Mouse (Mus musculus): ENCODE measurements around the gene Pglyrp2. TPM values are rescaled to one million over a fixed set of nuclear protein-coding genes. Genes with fewer than 3 reads are reported as not detected.

Gene Pglyrp2
- polyA plus RNA-seq, 1 experiment, result 202 TPM

DNA sequence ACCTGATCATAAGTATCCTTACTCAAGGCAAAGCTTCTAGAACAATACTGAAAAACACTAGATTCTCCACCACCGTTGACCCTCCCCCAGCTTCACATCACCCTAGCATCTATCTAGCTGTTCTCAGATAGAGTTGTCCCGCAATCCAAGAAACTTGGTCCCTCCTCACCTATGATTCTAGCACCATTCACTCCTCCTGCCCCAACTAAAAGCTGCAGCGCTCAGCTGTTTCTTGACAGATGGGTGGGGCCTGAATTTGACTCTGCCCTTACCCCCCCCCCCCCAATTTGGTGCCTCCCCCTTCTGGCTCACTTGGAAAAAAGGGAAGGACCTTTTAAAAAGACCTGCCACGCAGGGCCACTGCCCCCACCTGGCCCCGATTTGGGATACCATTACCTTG, 59.1 kb downstream of the Pglyrp2 start:
- no peak overlapping the region for H3K4me3 ChIP-seq (ENCODE audit: control insufficient read depth, insufficient read depth, low read length)
- no peaks in the 10 kb centered on the region for H3K27me3 ChIP-seq (ENCODE audit: control insufficient read depth, insufficient read depth, low read length)
- DNase-seq, result no peak
- peaks cover 16% of the 10 kb centered on the region for H3K4me1 ChIP-seq (replicated peaks; ENCODE audit: control insufficient read depth, insufficient read depth, low read length)
- H3K36me3 ChIP-seq (ENCODE audit: control insufficient read depth, insufficient read depth, low read length), result peaks cover 10% of the 10 kb centered on the region
- H3K27ac ChIP-seq (ENCODE audit: control insufficient read depth, insufficient read depth, low read length), result no peak overlapping the region
- no peak for TF ChIP-seq POLR2A (IDR thresholded peaks at IDR 0.05; ENCODE audit: control insufficient read depth, extremely low read depth, insufficient read depth, low read length, poor library complexity)
- TF ChIP-seq CTCF (IDR thresholded peaks at IDR 0.05; ENCODE audit: borderline replicate concordance, control insufficient read depth, extremely low read depth, insufficient read depth, low read length, poor library complexity), result no peak
- 43% methylated on average over 5 of the region's 5 CpGs for WGBS

DNA sequence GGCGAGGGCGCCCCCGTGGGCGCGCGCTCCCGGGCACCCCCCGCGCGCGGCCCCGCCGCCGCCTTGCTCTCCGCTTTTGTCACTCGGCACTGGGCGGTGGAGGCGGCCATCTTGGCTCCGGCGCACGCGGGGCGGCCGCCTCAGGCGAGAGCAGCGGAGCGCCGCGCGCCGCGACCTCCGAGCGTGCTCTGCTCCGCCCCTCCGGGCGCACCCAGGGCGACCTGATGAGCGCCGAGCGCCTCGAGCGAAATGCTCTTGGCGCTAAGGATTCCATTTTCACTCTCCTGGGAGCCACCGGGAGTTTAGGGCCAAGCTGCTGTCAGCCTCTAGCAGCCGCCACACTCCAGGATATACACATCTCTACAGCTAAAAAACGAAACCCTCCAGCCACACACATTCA, 59.6 kb downstream of the Pglyrp2 start:
- H3K4me3 ChIP-seq (ENCODE audit: control insufficient read depth, insufficient read depth, low read length), result peak overlapping the region; percentile 92
- WGBS, result under 1% methylated on average over 42 of the region's 47 CpGs
- no peaks in the 10 kb centered on the region for H3K27me3 ChIP-seq (ENCODE audit: control insufficient read depth, insufficient read depth, low read length)
- H3K36me3 ChIP-seq (ENCODE audit: control insufficient read depth, insufficient read depth, low read length), result peaks cover 12% of the 10 kb centered on the region
- H3K27ac ChIP-seq (ENCODE audit: control insufficient read depth, insufficient read depth, low read length), result no peak overlapping the region
- DNase-seq, result peak; percentile 85
- peaks cover 16% of the 10 kb centered on the region for H3K4me1 ChIP-seq (replicated peaks; ENCODE audit: control insufficient read depth, insufficient read depth, low read length)
- peak; percentile 44; the same call in 1 of the 2 replicates for TF ChIP-seq CTCF (IDR thresholded peaks at IDR 0.05; ENCODE audit: borderline replicate concordance, control insufficient read depth, extremely low read depth, insufficient read depth, low read length, poor library complexity)
- TF ChIP-seq POLR2A (IDR thresholded peaks at IDR 0.05; ENCODE audit: control insufficient read depth, extremely low read depth, insufficient read depth, low read length, poor library complexity), result peak; percentile 39; the same call in 1 of the 2 replicates

DNA sequence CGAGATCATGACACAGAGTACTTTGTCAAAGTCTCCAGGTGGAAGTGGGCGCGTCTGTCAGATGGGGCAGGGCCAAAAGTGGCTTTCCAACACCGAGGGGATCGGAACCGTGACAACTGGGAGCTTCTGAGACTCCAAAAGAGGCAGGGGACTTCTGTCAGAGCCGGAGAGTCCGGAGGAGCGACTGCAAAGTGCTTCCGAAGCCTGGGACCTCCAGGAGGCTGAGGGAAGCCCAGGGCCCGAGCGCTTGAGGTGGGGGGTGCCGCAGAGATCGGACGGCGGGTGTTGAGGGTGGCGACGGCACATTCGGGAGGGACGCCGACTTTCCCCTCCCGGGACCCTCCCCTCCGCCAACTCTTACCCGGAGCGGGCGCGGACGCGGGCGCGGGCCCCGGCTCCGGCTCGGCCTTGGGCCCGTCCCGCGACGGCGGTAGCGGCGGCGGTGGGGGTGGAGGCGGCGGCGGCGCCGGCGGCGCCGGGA, 60.1 kb downstream of the Pglyrp2 start:
- DNase-seq, result peak; percentile 31
- TF ChIP-seq CTCF (IDR thresholded peaks at IDR 0.05; ENCODE audit: borderline replicate concordance, control insufficient read depth, extremely low read depth, insufficient read depth, low read length, poor library complexity) (peak; percentile 29; the same call in 1 of the 2 replicates), POLR2A (IDR thresholded peaks at IDR 0.05; ENCODE audit: control insufficient read depth, extremely low read depth, insufficient read depth, low read length, poor library complexity) (no peak)
- 2% methylated on average over 39 of the region's 50 CpGs for WGBS

GRCm38 (mm10) chr17:32362686-32363085, 61.3 kb downstream of the Pglyrp2 start:
- peaks cover 29% of the 10 kb centered on the region for H3K36me3 ChIP-seq (ENCODE audit: control insufficient read depth, insufficient read depth, low read length)
- peaks cover 10% of the 10 kb centered on the region for H3K4me1 ChIP-seq (replicated peaks; ENCODE audit: control insufficient read depth, insufficient read depth, low read length)
- TF ChIP-seq POLR2A (IDR thresholded peaks at IDR 0.05; ENCODE audit: control insufficient read depth, extremely low read depth, insufficient read depth, low read length, poor library complexity), result no peak
- TF ChIP-seq CTCF (IDR thresholded peaks at IDR 0.05; ENCODE audit: borderline replicate concordance, control insufficient read depth, extremely low read depth, insufficient read depth, low read length, poor library complexity), result no peak
- no peaks in the 10 kb centered on the region for H3K27me3 ChIP-seq (ENCODE audit: control insufficient read depth, insufficient read depth, low read length)
- H3K27ac ChIP-seq (ENCODE audit: control insufficient read depth, insufficient read depth, low read length), result no peak overlapping the region
- DNase-seq, result no peak
- no peak overlapping the region for H3K4me3 ChIP-seq (ENCODE audit: control insufficient read depth, insufficient read depth, low read length)
- 93% methylated on average over 4 of the region's 4 CpGs for WGBS

More for the DNA sequence above, 60.1 kb downstream of the Pglyrp2 start:
- peaks cover 11% of the 10 kb centered on the region for H3K4me1 ChIP-seq (replicated peaks; ENCODE audit: control insufficient read depth, insufficient read depth, low read length)
- no peak overlapping the region for H3K27ac ChIP-seq (ENCODE audit: control insufficient read depth, insufficient read depth, low read length)
- no peaks in the 10 kb centered on the region for H3K27me3 ChIP-seq (ENCODE audit: control insufficient read depth, insufficient read depth, low read length)
- H3K4me3 ChIP-seq (ENCODE audit: control insufficient read depth, insufficient read depth, low read length), result peak overlapping the region; percentile 92
- H3K36me3 ChIP-seq (ENCODE audit: control insufficient read depth, insufficient read depth, low read length), result peaks cover 17% of the 10 kb centered on the region

Other genes starting within 250 kb of the Pglyrp2 start
- gene Ephx3, start 234.6 kb downstream of the Pglyrp2 start, polyA plus RNA-seq (2012; rRNA removed), result 1.9 and 2.0 TPM in 2 replicates
- 107 and 136 TPM in 2 replicates for gene Brd4, start 139.4 kb downstream of the Pglyrp2 start, polyA plus RNA-seq (2012; rRNA removed)
- gene Akap8, start 102.9 kb downstream of the Pglyrp2 start, polyA plus RNA-seq (2012; rRNA removed), result 169 and 177 TPM in 2 replicates
- 191 and 196 TPM in 2 replicates for gene Akap8l, start 73.6 kb downstream of the Pglyrp2 start, polyA plus RNA-seq (2012; rRNA removed)
- 57.1 and 71.0 TPM in 2 replicates for gene Wiz, start 34.7 kb downstream of the Pglyrp2 start, polyA plus RNA-seq (2012; rRNA removed)
- 541 and 555 TPM in 2 replicates for gene Rasal3, start 20.6 kb downstream of the Pglyrp2 start, polyA plus RNA-seq (2012; rRNA removed)
- gene Cyp4f39, start 28.6 kb upstream of the Pglyrp2 start, polyA plus RNA-seq (2012; rRNA removed), result 1.1 and 2.0 TPM in 2 replicates
- 4.8 and 4.9 TPM in 2 replicates for gene Cyp4f17, start 81.9 kb upstream of the Pglyrp2 start, polyA plus RNA-seq (2012; rRNA removed)
- gene Cyp4f16, start 112.4 kb upstream of the Pglyrp2 start, polyA plus RNA-seq (2012; rRNA removed), result 17.0 and 18.4 TPM in 2 replicates
- gene Cyp4f37, start 197.1 kb upstream of the Pglyrp2 start, polyA plus RNA-seq (2012; rRNA removed), result not detected in 2 replicates
- 0.30 TPM in 1 of 2 replicates, not detected in the other for gene Cyp4f40, start 234.7 kb upstream of the Pglyrp2 start, polyA plus RNA-seq (2012; rRNA removed)

Data from thymus, adult 2 months (tissue).